Mouse (Mus musculus) ES-Bruce4 (cell line): ENCODE results near the gene Gpank1.

Source experiments
- CTCF ChIP-seq: IDR thresholded peaks from one replicate; pipeline ENCODE4 v1.8.1; 2011; ENCODE audit warnings: low read depth, low read length
- EP300 ChIP-seq: IDR thresholded peaks from 2 replicates; pipeline ENCODE4 v1.6.1; 2011; ENCODE audit warnings: low read depth, low read length; ENCODE audit not compliant: insufficient read depth
- POLR2A ChIP-seq: IDR thresholded peaks from one replicate; pipeline ENCODE4 v1.8.1; 2011; ENCODE audit warnings: low read length; ENCODE audit not compliant: insufficient read depth

- TF ChIP-seq CTCF (no peak), POLR2A (no peak), EP300 (no peak)
Measured at GRCm38 (mm10) chr17:35090166-35090932, 30.9 kb upstream of the Gpank1 start.
